Mouse (Mus musculus): Measurements from ENCODE around the gene Zfp526. TPM values are rescaled to one million over a fixed set of nuclear protein-coding genes. Genes with fewer than 3 reads are reported as not detected.

The Zfp526 gene
- polyA plus RNA-seq, 1 experiment = 8.7 TPM

- Histone ChIP-seq H3K27ac (ENCODE audit: insufficient read depth, low read depth, low read length) (no peak overlapping the region), H3K36me3 (ENCODE audit: control insufficient read depth, insufficient read depth, low read length) (peaks cover 59% of the 10 kb centered on the region), H3K27me3 (ENCODE audit: control insufficient read depth, insufficient read depth, low read length) (no peaks in the 10 kb centered on the region), H3K4me1 (ENCODE audit: control insufficient read depth, insufficient read depth, insufficient read length, low read length) (peaks cover 9% of the 10 kb centered on the region), H3K4me3 (ENCODE audit: low read depth, low read length) (no peak overlapping the region)
- 85% methylated on average over 2 of the region's 2 CpGs for WGBS
- TF ChIP-seq CTCF (IDR thresholded peaks at IDR 0.05; ENCODE audit: extremely low read depth, insufficient read length, insufficient replicate concordance, low read depth, low read length) (no peak), POLR2A (IDR thresholded peaks at IDR 0.05; ENCODE audit: low read depth, low read length) (no peak)
These were observed 11.8 kb downstream of the Zfp526 start for GRCm38 (mm10) chr7:25233061-25233460.

GRCm38 (mm10) chr7:25235526-25235925, 14.3 kb downstream of the Zfp526 start:
- TF ChIP-seq CTCF (IDR thresholded peaks at IDR 0.05; ENCODE audit: extremely low read depth, insufficient read length, insufficient replicate concordance, low read depth, low read length) (no peak), POLR2A (IDR thresholded peaks at IDR 0.05; ENCODE audit: low read depth, low read length) (no peak)
- H3K36me3 ChIP-seq (ENCODE audit: control insufficient read depth, insufficient read depth, low read length) = peaks cover 36% of the 10 kb centered on the region

GRCm38 (mm10) chr7:25237249-25238014, 16.2 kb downstream of the Zfp526 start, which contains the start of gene Gsk3a:
Gene Gsk3a (minus strand): TSS chr7:25237851.
- Histone ChIP-seq H3K27me3 (ENCODE audit: control insufficient read depth, insufficient read depth, low read length) (no peaks in the 10 kb centered on the region), H3K27ac (ENCODE audit: insufficient read depth, low read depth, low read length) (peak within 1 kb of the TSS; percentile 86), H3K4me1 (ENCODE audit: control insufficient read depth, insufficient read depth, insufficient read length, low read length) (peaks cover 9% of the 10 kb centered on the region), H3K36me3 (ENCODE audit: control insufficient read depth, insufficient read depth, low read length) (peaks cover 21% of the 10 kb centered on the region), H3K4me3 (ENCODE audit: low read depth, low read length) (peak within 1 kb of the TSS; percentile 78)
- WGBS = under 1% methylated on average over 74 of the region's 76 CpGs
- peak; percentile 78 for TF ChIP-seq POLR2A (IDR thresholded peaks at IDR 0.05; ENCODE audit: low read depth, low read length)
- TF ChIP-seq CTCF (IDR thresholded peaks at IDR 0.05; ENCODE audit: extremely low read depth, insufficient read length, insufficient replicate concordance, low read depth, low read length) = no peak

More at GRCm38 (mm10) chr7:25235526-25235925, 14.3 kb downstream of the Zfp526 start:
- peaks cover 9% of the 10 kb centered on the region for H3K4me1 ChIP-seq (ENCODE audit: control insufficient read depth, insufficient read depth, insufficient read length, low read length)
- no peak overlapping the region for H3K4me3 ChIP-seq (ENCODE audit: low read depth, low read length)
- no peak overlapping the region for H3K27ac ChIP-seq (ENCODE audit: insufficient read depth, low read depth, low read length)
- WGBS = 89% methylated on average over 5 of the region's 5 CpGs
- H3K27me3 ChIP-seq (ENCODE audit: control insufficient read depth, insufficient read depth, low read length) = no peaks in the 10 kb centered on the region

GRCm38 (mm10) chr7:25238015-25238706, 16.9 kb downstream of the Zfp526 start:
- peaks cover 15% of the 10 kb centered on the region; the same call in 1 of the 2 replicates for H3K36me3 ChIP-seq (ENCODE audit: control insufficient read depth, insufficient read depth, low read length)
- no peak for TF ChIP-seq CTCF (IDR thresholded peaks at IDR 0.05; ENCODE audit: extremely low read depth, insufficient read length, insufficient replicate concordance, low read depth, low read length)
- no peak; the same call in 1 of the 2 replicates for TF ChIP-seq POLR2A (IDR thresholded peaks at IDR 0.05; ENCODE audit: low read depth, low read length)
- peaks cover 9% of the 10 kb centered on the region for H3K4me1 ChIP-seq (ENCODE audit: control insufficient read depth, insufficient read depth, insufficient read length, low read length)
- peak overlapping the region; percentile 78 for H3K4me3 ChIP-seq (ENCODE audit: low read depth, low read length)
- peak overlapping the region; percentile 86 for H3K27ac ChIP-seq (ENCODE audit: insufficient read depth, low read depth, low read length)
- H3K27me3 ChIP-seq (ENCODE audit: control insufficient read depth, insufficient read depth, low read length) = no peaks in the 10 kb centered on the region
- under 1% methylated on average over 23 of the region's 23 CpGs for WGBS

GRCm38 (mm10) chr7:25238829-25239623, 17.8 kb downstream of the Zfp526 start:
- TF ChIP-seq POLR2A (IDR thresholded peaks at IDR 0.05; ENCODE audit: low read depth, low read length) (no peak), CTCF (IDR thresholded peaks at IDR 0.05; ENCODE audit: extremely low read depth, insufficient read length, insufficient replicate concordance, low read depth, low read length) (peak; percentile 78; the same call in 1 of the 2 replicates)
- peaks cover 9% of the 10 kb centered on the region for H3K4me1 ChIP-seq (ENCODE audit: control insufficient read depth, insufficient read depth, insufficient read length, low read length)
- peak overlapping the region; percentile 86 for H3K27ac ChIP-seq (ENCODE audit: insufficient read depth, low read depth, low read length)
- under 1% methylated on average over 30 of the region's 30 CpGs for WGBS
- no peaks in the 10 kb centered on the region for H3K27me3 ChIP-seq (ENCODE audit: control insufficient read depth, insufficient read depth, low read length)
- peak overlapping the region; percentile 51 for H3K4me3 ChIP-seq (ENCODE audit: low read depth, low read length)
- peaks cover 7% of the 10 kb centered on the region; the same call in 1 of the 2 replicates for H3K36me3 ChIP-seq (ENCODE audit: control insufficient read depth, insufficient read depth, low read length)

GRCm38 (mm10) chr7:25240631-25241030, 19.4 kb downstream of the Zfp526 start:
- H3K4me3 ChIP-seq (ENCODE audit: low read depth, low read length) = no peak overlapping the region
- no peaks in the 10 kb centered on the region for H3K27me3 ChIP-seq (ENCODE audit: control insufficient read depth, insufficient read depth, low read length)
- WGBS = 78% methylated on average over 7 of the region's 7 CpGs
- no peak overlapping the region for H3K27ac ChIP-seq (ENCODE audit: insufficient read depth, low read depth, low read length)
- peaks cover 10% of the 10 kb centered on the region for H3K36me3 ChIP-seq (ENCODE audit: control insufficient read depth, insufficient read depth, low read length)
- TF ChIP-seq CTCF (IDR thresholded peaks at IDR 0.05; ENCODE audit: extremely low read depth, insufficient read length, insufficient replicate concordance, low read depth, low read length) (no peak), POLR2A (IDR thresholded peaks at IDR 0.05; ENCODE audit: low read depth, low read length) (no peak)
- peaks cover 5% of the 10 kb centered on the region for H3K4me1 ChIP-seq (ENCODE audit: control insufficient read depth, insufficient read depth, insufficient read length, low read length)

Measured in small intestine, adult 2 months (tissue).